Mouse (Mus musculus) yolk sac, embryonic 10.5 days (tissue): ENCODE measurements around the gene Fam102a.
"Not testable (repeated sequence)": the region's sequence is repeated elsewhere in the genome, so short reads cannot be mapped to it uniquely, and the experiment has no call there.

Experiments used
- DNase-seq: peaks from one replicate; pipeline ENCODE4 v3.0.0-alpha.2; 2017; ENCODE audit warnings: low spot score

Gene Fam102a

GRCm38 (mm10) chr2:32534733-32535471 is at the start of gene Fam102a:
TSS of gene Fam102a (plus strand) at chr2:32535332.
- peak; percentile 99 for DNase-seq

GRCm38 (mm10) chr2:32485751-32486150 is 49.4 kb upstream of the Fam102a start:
- DNase-seq: no peak

- no peak for DNase-seq
Measured at GRCm38 (mm10) chr2:32486155-32486554, 49.0 kb upstream of the Fam102a start.

GRCm38 (mm10) chr2:32487124-32487623 is 48.0 kb upstream of the Fam102a start:
- peak; percentile 85 for DNase-seq

GRCm38 (mm10) chr2:32488679-32489078 is 46.5 kb upstream of the Fam102a start:
- DNase-seq: peak; percentile 69

- DNase-seq: not testable (repeated sequence)
Measured at GRCm38 (mm10) chr2:32490730-32491129, 44.4 kb upstream of the Fam102a start.

GRCm38 (mm10) chr2:32492661-32493060 is 42.5 kb upstream of the Fam102a start:
- no peak for DNase-seq

- no peak for DNase-seq
Measured at GRCm38 (mm10) chr2:32493301-32493701, 41.8 kb upstream of the Fam102a start.

- no peak for DNase-seq
Measured at GRCm38 (mm10) chr2:32494522-32494921, 40.6 kb upstream of the Fam102a start.

- DNase-seq: no peak
Measured at GRCm38 (mm10) chr2:32495185-32495726, 39.9 kb upstream of the Fam102a start.

GRCm38 (mm10) chr2:32496190-32496589 is 38.9 kb upstream of the Fam102a start:
- no peak for DNase-seq

GRCm38 (mm10) chr2:32499365-32499764 is 35.8 kb upstream of the Fam102a start:
- no peak for DNase-seq

- no peak for DNase-seq
Measured at GRCm38 (mm10) chr2:32500461-32500860, 34.7 kb upstream of the Fam102a start.

GRCm38 (mm10) chr2:32501754-32502324 is 33.3 kb upstream of the Fam102a start:
- DNase-seq: peak; percentile 36

GRCm38 (mm10) chr2:32502843-32503242 is 32.3 kb upstream of the Fam102a start:
- DNase-seq: no peak

- no peak for DNase-seq
Measured at GRCm38 (mm10) chr2:32503588-32503987, 31.5 kb upstream of the Fam102a start.

- DNase-seq: no peak
Measured at GRCm38 (mm10) chr2:32505536-32505935, 29.6 kb upstream of the Fam102a start.

GRCm38 (mm10) chr2:32506673-32507668 is 28.2 kb upstream of the Fam102a start:
- peak; percentile 10 for DNase-seq

- peak; percentile 43 for DNase-seq
Measured at GRCm38 (mm10) chr2:32507906-32508305, 27.2 kb upstream of the Fam102a start.

- peak; percentile 88 for DNase-seq
Measured at GRCm38 (mm10) chr2:32509287-32509686, 25.8 kb upstream of the Fam102a start.

- peak; percentile 68 for DNase-seq
Measured at GRCm38 (mm10) chr2:32509896-32510295, 25.2 kb upstream of the Fam102a start.

GRCm38 (mm10) chr2:32512592-32512991 is 22.5 kb upstream of the Fam102a start:
- DNase-seq: no peak
